Mouse (Mus musculus) limb, embryonic 10.5 days (tissue): ENCODE measurements around the gene Tmem117. TPM values are rescaled to one million over a fixed set of nuclear protein-coding genes. Genes with fewer than 3 reads are reported as not detected.

ENCODE experiments used
- DNase-seq: peaks from one replicate; pipeline ENCODE4 v3.0.0-alpha.2; 2017; ENCODE audit warnings: low spot score
- H3K27ac ChIP-seq: fragments of 300-500 bp; sonication (generic); 2 replicates; pipeline ENCODE4 v1.5.1; 2016; ENCODE audit warnings: mild to moderate bottlenecking
- H3K27me3 ChIP-seq: fragments of 300-500 bp; sonication (generic); 2 replicates; pipeline ENCODE4 v1.6.1; 2016; ENCODE audit warnings: low read depth, mild to moderate bottlenecking; ENCODE audit not compliant: poor library complexity, severe bottlenecking
- H3K36me3 ChIP-seq: fragments of 300-500 bp; sonication (generic); 2 replicates; pipeline ENCODE4 v1.6.1; 2016; ENCODE audit warnings: mild to moderate bottlenecking, moderate library complexity
- H3K4me1 ChIP-seq: fragments of 300-500 bp; sonication (generic); 2 replicates; pipeline ENCODE4 v1.6.1; 2016
- H3K4me3 ChIP-seq: fragments of 300-500 bp; sonication (generic); 2 replicates; pipeline ENCODE4 v1.5.1; 2016; ENCODE audit warnings: mild to moderate bottlenecking, moderate library complexity
- H3K9me3 ChIP-seq: fragments of 300-500 bp; sonication (generic); replicated peaks from 2 replicates; pipeline ENCODE4 v1.6.1; 2016; ENCODE audit warnings: mild to moderate bottlenecking
- WGBS: fragments of 180-500 bp; shearing (Covaris S2); methylation state at CpG from one replicate; pipeline ENCODE4 v1.1.7; 2016; 5-methylcytosine and 5-hydroxymethylcytosine counted together
- polyA plus RNA-seq: library from polyadenylated mRNA; unstranded; fragments of >200 nt; fragmentation: Nextera tagmentation; extraction: Ambion mirVana; gene quantifications from 2 replicates; pipeline ENCODE4 v1.2.1, GENCODE M21; 2016

The Tmem117 gene
- polyA plus RNA-seq, 1 experiment from 2014 or later, result 0.99 TPM

DNA sequence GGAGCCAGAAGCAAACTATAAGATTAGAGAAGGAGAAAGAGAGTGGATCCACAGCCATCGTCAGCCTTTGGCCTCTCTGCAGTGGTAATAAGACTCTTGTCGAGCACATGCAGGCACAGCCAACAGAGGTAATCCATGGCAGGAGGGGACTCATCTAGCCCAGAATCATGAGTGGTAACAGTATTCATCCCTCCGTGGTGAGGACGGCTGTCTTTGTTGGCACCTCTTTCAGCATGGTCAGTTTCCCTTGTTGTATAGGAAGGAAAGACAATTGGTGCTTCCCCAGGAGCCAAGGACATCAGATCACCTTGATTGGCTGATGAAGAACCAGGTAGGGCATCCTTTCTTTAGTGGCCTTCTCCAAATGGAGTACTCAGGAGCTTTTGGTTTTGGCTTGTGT, 479.6 kb downstream of the Tmem117 start:
- Histone ChIP-seq H3K9me3 (no peaks in the 10 kb centered on the region), H3K4me1 (peaks cover 10% of the 10 kb centered on the region), H3K27me3 (no peaks in the 10 kb centered on the region), H3K36me3 (no peaks in the 10 kb centered on the region), H3K27ac (no peak overlapping the region), H3K4me3 (no peak overlapping the region)
- 83% methylated on average over 4 of the region's 4 CpGs for WGBS
- DNase-seq, result no peak

DNA sequence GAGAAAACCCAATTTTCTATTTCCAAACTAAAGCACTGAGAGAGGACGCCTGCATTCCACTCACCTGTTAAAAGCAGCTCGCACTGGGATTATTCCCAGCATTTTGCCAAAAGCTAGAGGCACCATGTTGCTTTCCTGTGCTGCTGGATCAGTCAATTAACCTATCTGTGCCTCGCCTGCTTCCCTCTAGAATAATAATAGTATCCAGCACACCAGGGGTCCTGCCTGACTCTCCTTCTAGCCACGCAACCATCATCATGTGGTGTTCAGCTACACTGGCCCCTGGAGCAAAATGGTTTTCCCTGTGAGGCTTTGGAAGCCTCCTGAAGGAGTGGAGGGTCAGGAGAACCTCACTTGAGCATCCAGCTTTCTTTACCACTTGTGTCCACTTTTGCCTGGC, 502.4 kb downstream of the Tmem117 start:
- Histone ChIP-seq H3K27me3 (no peaks in the 10 kb centered on the region), H3K4me3 (no peak overlapping the region), H3K4me1 (no peaks in the 10 kb centered on the region), H3K27ac (no peak overlapping the region), H3K9me3 (no peaks in the 10 kb centered on the region), H3K36me3 (no peaks in the 10 kb centered on the region)
- 78% methylated on average over 4 of the region's 4 CpGs for WGBS
- DNase-seq, result no peak

- Histone ChIP-seq H3K27ac (no peak overlapping the region), H3K9me3 (no peaks in the 10 kb centered on the region), H3K4me1 (no peaks in the 10 kb centered on the region), H3K4me3 (no peak overlapping the region), H3K36me3 (no peaks in the 10 kb centered on the region), H3K27me3 (no peaks in the 10 kb centered on the region)
- 94% methylated on average over 17 of the region's 17 CpGs for WGBS
- no peak for DNase-seq
These were observed 507.0 kb downstream of the Tmem117 start for GRCm38 (mm10) chr15:95135926-95136609.

DNA sequence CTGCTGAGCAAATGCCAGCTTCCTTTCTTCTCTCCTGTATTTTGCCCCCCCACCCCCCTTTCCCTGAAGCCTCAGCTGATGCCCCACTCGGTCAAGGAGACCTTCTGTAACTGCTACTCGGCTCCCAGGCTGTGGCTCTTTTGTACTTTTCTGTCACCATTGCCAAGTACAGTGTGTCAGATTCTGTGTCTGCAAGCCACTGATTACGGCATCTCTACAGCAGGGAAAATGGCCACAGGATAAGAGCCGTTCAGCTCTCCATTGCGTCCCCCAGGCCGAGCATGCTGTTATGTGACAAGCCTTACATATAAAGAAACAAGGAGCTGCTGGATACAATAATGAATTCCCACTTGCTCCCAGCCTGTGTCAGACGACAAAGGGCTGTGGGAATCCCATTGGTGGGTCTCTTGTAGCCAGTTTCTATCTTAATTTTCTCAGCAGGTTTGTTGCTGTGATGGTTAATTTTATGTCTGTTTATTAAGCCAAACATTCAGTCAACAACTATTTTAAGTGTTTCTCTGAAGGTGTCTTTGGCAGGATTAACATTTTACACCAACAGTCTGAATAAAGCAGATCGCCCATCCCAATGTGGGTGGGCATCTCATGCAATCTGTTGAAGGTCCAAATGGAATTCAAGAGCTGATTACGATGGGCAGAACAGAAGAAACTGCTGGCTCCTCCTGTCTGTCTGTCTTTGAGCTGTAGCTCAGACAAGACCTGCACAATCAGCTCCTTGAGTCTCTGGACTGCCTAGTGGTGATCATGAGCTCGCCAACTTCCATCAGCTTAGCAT, 508.2 kb downstream of the Tmem117 start:
- no peaks in the 10 kb centered on the region for H3K9me3 ChIP-seq
- H3K36me3 ChIP-seq, result no peaks in the 10 kb centered on the region
- DNase-seq, result no peak
- H3K27me3 ChIP-seq, result no peaks in the 10 kb centered on the region
- no peak overlapping the region for H3K4me3 ChIP-seq
- 87% methylated on average over 10 of the region's 10 CpGs for WGBS
- no peaks in the 10 kb centered on the region for H3K4me1 ChIP-seq
- H3K27ac ChIP-seq, result no peak overlapping the region

- Histone ChIP-seq H3K27me3 (no peaks in the 10 kb centered on the region), H3K4me1 (no peaks in the 10 kb centered on the region), H3K36me3 (no peaks in the 10 kb centered on the region), H3K27ac (no peak overlapping the region), H3K4me3 (no peak overlapping the region), H3K9me3 (no peaks in the 10 kb centered on the region)
- 85% methylated on average over 12 of the region's 12 CpGs for WGBS
- no peak for DNase-seq
These were observed 509.8 kb downstream of the Tmem117 start for GRCm38 (mm10) chr15:95138709-95139409.

- H3K9me3 ChIP-seq, result no peaks in the 10 kb centered on the region
- DNase-seq, result no peak
- no peak overlapping the region for H3K4me3 ChIP-seq
- H3K36me3 ChIP-seq, result no peaks in the 10 kb centered on the region
- no peak overlapping the region for H3K27ac ChIP-seq
- H3K4me1 ChIP-seq, result no peaks in the 10 kb centered on the region
- H3K27me3 ChIP-seq, result no peaks in the 10 kb centered on the region
- WGBS, result 74% methylated on average over 2 of the region's 2 CpGs
These were observed 515.1 kb downstream of the Tmem117 start for GRCm38 (mm10) chr15:95144131-95144530.

GRCm38 (mm10) chr15:95145118-95145517, 516.1 kb downstream of the Tmem117 start:
- 91% methylated on average over 2 of the region's 2 CpGs for WGBS
- Histone ChIP-seq H3K27me3 (no peaks in the 10 kb centered on the region), H3K27ac (no peak overlapping the region), H3K36me3 (no peaks in the 10 kb centered on the region), H3K4me3 (no peak overlapping the region), H3K4me1 (no peaks in the 10 kb centered on the region), H3K9me3 (no peaks in the 10 kb centered on the region)
- DNase-seq, result no peak

Other genes starting within 250 kb of the Tmem117 start
- gene Adamts20, start 163.8 kb upstream of the Tmem117 start, polyA plus RNA-seq, result 3.0 and 3.8 TPM in 2 replicates
- 9.8 and 10.2 TPM in 2 replicates for gene Pus7l, start 85.7 kb upstream of the Tmem117 start, polyA plus RNA-seq
- gene Irak4, start 85.6 kb upstream of the Tmem117 start, polyA plus RNA-seq, result 2.0 and 3.0 TPM in 2 replicates
- 55.5 and 64.1 TPM in 2 replicates for gene Twf1, start 39.3 kb upstream of the Tmem117 start, polyA plus RNA-seq